Mouse (Mus musculus) common myeloid progenitor, adult 5-6 weeks (primary cell): ENCODE results near the gene Epb41l4b. TPM values are rescaled to one million over a fixed set of nuclear protein-coding genes. Genes with fewer than 3 reads are reported as not detected.

Source experiments
- ATAC-seq: replicated peaks from 2 replicates; pipeline ENCODE4 v1.8.0; 2016; ENCODE audit warnings: low read depth, mild to moderate bottlenecking, moderate TSS enrichment, inconsistent platforms; ENCODE audit not compliant: poor library complexity, severe bottlenecking
- total RNA-seq: library from RNA; stranded (forward); fragments of 200-1000, 187-1606 nt; gene quantifications from 2 replicates; pipeline ENCODE4 v1.2.3, GENCODE M21; 2017

Epb41l4b gene
- total RNA-seq, 1 experiment from 2014 or later = 20.4 TPM

GRCm38 (mm10) chr4:57156549-57157169 lies 13.4 kb upstream of the Epb41l4b start:
- no peak for ATAC-seq

- ATAC-seq = no peak
Observed at GRCm38 (mm10) chr4:57153838-57154237, 10.6 kb upstream of the Epb41l4b start.

- peak; percentile 58; the same call in 1 of the 2 replicates for ATAC-seq
Observed at GRCm38 (mm10) chr4:57153068-57153835, 10.0 kb upstream of the Epb41l4b start.

- no peak for ATAC-seq
Observed at GRCm38 (mm10) chr4:57148182-57148581, 4.9 kb upstream of the Epb41l4b start.

GRCm38 (mm10) chr4:57142374-57143025 lies 737 bp downstream of the Epb41l4b start:
- ATAC-seq = 0 out of 2 replicates have a peak, but pooled peaks have one; percentile 26

- ATAC-seq = peak; percentile 17; the same call in 1 of the 2 replicates
Observed at GRCm38 (mm10) chr4:57141908-57142361, 1.3 kb downstream of the Epb41l4b start.

- ATAC-seq = peak; percentile 22; the same call in 1 of the 2 replicates
Observed at GRCm38 (mm10) chr4:57140992-57141717, 2.1 kb downstream of the Epb41l4b start.

- ATAC-seq = no peak
Observed at GRCm38 (mm10) chr4:57140200-57140799, 2.9 kb downstream of the Epb41l4b start.

- no peak for ATAC-seq
Observed at GRCm38 (mm10) chr4:57139433-57139832, 3.8 kb downstream of the Epb41l4b start.

- no peak for ATAC-seq
Observed at GRCm38 (mm10) chr4:57138093-57138440, 5.2 kb downstream of the Epb41l4b start.

GRCm38 (mm10) chr4:57137371-57138092 lies 5.7 kb downstream of the Epb41l4b start:
- ATAC-seq = no peak

- ATAC-seq = no peak
Observed at GRCm38 (mm10) chr4:57135431-57135830, 7.8 kb downstream of the Epb41l4b start.

GRCm38 (mm10) chr4:57134554-57134953 lies 8.7 kb downstream of the Epb41l4b start:
- ATAC-seq = no peak

- no peak for ATAC-seq
Observed at GRCm38 (mm10) chr4:57131839-57132238, 11.4 kb downstream of the Epb41l4b start.

- ATAC-seq = no peak
Observed at GRCm38 (mm10) chr4:57129718-57130515, 13.3 kb downstream of the Epb41l4b start.

- ATAC-seq = no peak
Observed at GRCm38 (mm10) chr4:57123003-57123402, 20.2 kb downstream of the Epb41l4b start.

- no peak for ATAC-seq
Observed at GRCm38 (mm10) chr4:57122166-57122565, 21.1 kb downstream of the Epb41l4b start.

GRCm38 (mm10) chr4:57120563-57120962 lies 22.7 kb downstream of the Epb41l4b start:
- ATAC-seq = peak; percentile 73
